Mouse (Mus musculus) lung, postnatal 36 days (tissue): Measurements from ENCODE around the gene Hif3a.
"Not testable (repeated sequence)": the region's sequence is repeated elsewhere in the genome, so short reads cannot be mapped to it uniquely, and the experiment has no call there.

Experiments used
- DNase-seq: peaks from one replicate; pipeline ENCODE4 v3.0.0; 2022; ENCODE audit warnings: mixed read lengths

The Hif3a gene

DNA sequence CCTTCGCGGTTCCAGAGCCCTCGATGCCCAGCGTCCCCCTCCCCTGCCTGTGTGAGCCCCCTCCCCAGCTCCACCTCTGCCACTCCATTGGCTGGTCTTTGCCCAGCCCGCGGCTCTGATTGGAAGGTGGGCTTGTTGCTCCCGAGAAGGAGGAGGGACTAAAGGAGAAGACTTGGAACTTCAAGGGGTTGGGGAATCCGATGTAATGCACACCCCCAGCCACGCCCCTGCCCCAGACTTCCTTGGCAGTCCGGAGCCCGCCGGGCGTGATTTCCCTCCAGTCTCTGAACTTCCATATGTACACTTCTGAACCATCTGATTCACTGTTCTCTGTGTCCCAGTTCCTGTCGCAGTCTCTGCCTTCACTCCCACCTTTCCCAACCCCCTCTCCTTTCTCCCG, at the start of gene Hif3a:
TSS of gene Hif3a (minus strand) at position 39 of the 400 bp plus-strand sequence.
- DNase-seq: peak; percentile 92

DNA sequence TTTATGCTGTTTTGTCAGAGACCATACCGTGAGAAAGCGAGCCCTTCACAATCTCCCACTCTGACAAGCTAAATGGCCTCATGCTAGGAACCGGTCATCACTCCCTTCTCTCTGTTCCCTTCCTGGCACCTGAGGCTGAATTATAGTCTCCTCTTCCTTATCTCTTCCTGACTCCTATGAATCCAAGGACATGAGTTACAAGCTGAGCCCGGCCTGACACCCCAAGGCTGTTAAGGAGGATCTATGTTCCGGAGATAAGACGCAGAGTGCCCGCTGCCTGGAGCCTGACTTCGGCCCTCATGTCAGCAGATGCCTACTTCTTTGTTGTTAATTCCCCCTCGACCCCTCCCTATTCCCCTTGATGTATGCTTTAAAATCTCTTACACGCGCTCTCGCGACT, 39.4 kb upstream of the Hif3a start:
- not testable (repeated sequence) for DNase-seq

DNA sequence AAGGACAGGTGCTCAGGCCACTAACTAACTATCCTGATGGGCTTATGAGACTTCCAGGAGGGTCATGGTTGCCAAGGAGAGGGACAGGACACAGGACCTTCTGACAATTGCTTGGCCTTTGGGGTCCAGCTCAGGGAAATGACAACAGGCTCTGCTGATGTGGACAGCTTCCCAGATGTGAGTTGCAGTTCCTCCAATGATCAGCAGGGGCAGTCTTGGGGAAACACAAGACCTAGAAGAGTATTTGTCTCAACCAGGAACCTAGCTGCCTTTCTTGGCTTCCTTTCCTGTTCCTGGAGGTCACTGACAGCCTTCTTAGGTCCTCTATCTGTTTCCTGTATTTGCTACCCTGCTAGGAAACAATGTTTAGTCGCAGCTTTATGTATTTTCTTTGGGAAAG, 29.1 kb upstream of the Hif3a start:
- peak; percentile 26 for DNase-seq

DNA sequence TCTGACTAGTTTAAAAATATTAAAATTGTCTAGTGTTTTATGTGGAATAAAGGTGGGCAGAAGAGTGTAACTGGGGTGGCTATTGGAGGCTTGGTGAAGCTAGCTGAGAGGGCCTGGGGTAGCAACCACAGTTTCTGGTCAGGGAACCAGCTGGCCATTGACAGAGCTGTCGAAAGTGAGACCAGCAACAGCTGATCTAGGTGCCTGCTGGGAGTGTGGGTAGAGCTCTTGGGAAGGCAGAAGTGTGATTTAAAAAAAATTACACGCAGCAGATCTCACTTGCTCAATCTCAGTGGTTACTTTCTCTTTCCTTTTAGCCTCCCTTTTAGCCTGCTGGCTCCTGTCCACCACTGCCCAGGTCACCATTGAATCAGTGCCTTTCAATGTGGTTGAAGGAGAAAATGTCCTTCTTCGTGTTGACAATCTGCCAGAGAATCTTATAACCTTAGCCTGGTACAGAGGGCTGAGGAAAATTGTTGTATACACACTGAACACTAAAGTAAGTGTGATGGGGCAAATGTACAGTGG, 27.9 kb upstream of the Hif3a start:
- no peak for DNase-seq

DNA sequence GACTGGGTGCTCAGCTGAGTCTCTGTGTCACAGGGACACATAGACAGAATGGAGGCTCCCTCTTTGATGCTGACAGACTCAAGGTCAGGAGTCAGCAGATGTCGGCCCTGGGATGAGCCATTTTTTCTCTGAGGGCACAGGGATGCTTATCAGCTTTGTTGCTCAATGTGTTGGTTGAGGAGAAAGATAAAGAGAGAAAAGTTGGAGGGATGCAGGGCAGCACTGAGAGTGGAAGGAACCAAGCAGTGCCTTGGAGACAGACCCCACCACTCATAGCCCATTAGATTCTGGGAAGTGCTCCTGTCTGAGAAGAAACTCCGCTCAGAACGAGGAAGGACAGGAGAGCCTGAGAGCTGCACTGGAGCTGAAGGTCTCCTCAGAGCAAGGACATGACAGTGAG, 25.5 kb upstream of the Hif3a start:
- DNase-seq: no peak

DNA sequence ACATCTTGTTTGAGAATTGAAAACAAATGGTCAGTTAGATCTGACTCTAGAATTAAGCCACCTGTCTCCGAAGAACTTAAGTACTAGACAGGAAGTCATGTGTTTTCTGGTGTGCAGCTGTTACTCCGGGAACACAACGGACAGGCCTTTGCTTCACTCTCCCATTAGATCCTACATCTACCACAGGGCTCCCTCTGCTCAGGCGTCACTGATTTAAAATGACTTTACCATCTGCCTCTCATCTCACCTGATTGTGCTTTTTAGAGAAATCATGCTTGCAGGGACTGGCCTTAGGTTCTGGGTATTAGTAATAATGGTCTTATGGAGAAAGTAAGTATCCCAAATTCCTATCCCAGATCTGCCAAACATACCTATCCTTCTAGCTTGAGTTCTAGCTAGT, 20.5 kb upstream of the Hif3a start:
- no peak for DNase-seq

DNA sequence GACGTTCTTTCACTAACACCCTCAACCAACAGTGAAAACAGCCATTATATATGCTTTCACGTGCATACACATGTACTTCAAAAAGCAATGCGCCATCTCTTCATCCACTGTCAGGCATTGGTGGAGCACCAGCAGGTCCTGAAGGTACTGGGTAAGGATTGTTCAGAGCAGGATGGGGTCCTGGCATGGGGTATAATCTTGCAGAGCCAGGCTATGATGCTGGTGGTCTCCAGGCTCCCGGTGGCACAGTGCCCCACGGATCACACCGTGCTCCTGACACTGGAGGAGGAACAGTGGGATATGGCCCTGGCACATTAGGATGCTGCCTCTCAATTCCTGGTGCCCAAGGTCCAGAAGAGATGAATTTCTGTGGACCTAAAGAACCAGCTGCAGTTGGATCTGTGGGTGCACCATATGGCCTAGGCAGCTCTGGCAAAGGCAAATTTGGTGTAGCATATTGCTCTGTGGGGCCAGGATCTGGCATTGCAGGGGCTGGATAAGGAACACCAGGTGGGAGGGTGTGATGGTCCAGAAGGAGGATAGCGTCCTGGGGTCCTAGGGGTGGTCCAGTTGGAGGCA, 15.9 kb upstream of the Hif3a start:
- no peak for DNase-seq

DNA sequence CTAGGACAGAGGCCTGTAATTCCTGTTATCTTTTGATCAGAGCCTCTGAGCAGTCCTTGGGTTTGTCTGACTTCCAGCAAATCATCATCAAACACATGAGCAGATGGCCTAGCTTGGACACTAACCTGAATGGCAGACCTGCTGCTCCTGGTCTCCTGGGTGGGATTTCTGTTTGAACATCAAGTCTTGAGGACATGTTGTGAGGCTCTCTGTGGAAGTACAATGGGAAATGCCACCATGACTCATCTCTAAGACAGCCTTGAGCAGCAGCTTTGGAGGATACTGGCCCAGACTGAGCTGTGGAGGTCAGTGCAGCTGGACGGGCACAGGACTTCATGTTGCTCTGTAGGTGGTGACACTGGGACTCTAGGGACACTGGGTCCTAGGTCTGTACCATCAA, 14.3 kb upstream of the Hif3a start:
- DNase-seq: no peak

DNA sequence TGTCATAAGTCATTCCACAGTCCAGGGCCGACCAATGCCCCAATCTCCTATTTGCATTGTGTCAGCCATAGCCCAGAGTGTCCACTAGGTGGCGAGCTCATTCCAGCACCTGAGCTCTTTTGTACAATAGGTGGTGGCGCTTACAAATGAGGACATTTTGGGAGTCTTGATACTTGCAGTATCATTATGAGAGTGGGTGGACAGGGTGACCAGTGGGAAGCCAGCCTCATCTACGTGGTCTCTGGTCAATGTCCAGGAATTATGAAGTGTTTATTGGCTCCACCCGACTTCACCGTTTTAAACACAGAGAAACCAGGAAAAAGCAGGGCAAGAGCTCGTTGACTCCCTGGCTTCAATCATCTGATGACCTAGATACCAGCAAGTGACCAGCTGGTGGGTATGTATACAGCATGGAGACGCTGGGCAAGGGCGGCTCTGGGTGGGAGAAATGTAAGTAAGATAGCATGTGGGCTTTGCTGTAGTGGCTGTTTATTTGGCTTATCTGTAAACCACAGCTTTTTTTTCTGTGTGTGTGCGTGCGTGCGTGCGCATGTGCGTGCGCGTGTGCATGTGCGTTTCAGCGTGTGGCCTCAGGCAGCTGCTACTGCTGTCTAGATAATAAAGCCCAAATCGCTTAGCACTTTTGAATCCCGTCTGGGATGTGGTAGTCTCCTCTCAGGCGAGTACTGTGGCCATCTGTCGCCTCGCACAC, 11.8 kb upstream of the Hif3a start, which contains the start of gene Psg16:
TSS of gene Psg16 (plus strand) at position 137 of the 712 bp plus-strand sequence.
- DNase-seq: peak; percentile 73

DNA sequence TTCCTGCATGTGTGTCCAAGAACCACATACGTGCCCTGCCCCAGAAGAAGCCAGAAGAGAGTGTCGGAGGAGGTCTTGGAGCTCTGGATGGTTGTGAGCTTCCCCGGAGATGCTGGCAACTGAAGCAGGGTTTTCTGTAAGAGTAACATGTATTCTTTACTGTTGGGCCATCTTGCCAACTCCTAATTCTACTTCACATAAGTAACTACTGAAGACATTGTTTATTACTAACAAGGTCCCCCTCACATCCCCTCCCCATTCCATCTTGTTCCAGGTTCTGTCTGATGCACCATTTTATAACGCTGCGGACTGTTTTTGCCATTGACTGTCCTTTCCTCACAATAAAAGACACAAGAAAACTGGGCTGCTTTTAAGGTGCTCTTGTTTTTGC, 11.3 kb upstream of the Hif3a start:
- no peak for DNase-seq

DNA sequence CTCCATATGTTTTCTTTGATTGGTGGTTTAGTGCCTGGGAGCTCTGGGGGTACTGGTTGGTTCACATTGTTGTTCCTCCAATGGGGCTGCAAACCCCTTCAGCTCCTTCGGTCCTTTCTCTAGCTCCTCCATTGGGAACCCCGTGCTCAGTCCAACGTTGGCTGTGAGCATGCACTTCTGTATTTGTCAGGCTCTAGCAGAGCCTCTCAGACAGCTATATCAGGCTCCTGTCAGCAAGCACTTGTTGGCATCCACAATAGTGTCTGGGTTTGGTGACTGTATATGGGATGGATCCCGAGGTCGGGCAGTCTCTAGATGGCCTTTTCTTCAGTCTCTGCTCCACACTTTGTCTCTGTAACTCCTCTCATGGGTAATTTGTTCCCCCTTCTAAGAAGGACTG, 5.4 kb upstream of the Hif3a start:
- not testable (repeated sequence) for DNase-seq

DNA sequence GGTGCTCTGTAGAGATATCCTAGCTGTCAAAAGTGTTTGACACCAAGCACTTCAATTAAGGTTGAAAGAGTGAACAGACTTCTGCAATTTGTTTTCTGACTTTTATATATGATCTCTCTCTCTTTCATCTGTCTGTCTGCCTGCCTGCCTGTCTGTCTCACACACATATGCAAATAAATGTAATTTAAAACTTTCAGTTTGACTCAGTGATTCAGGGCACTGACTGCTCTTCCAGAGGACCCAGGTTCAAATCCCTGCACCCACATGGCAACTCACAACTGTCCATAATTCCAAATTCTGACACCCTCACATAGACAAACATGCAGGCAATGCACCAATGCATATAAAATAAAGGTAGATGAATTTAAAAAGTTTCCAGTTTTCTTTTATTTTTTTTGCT, 4.8 kb upstream of the Hif3a start:
- no peak for DNase-seq

DNA sequence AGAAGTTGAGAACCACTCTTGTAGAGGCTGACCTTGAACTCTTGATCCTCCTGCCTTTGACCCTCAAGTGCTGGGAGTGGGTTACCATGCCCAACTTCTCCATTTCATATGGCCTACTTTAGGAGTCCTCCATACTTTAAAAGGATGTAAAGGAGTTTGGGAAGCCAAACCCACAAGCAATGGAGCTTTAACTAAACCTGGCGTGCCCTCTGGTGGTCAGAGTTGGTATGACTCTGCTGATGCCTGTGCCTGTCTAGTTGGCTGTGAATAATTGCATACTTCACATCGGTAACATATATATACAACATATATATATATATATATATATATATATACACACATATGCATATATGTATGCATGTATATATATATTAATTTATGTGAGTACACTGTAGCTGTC, 4.2 kb upstream of the Hif3a start:
- DNase-seq: peak; percentile 95

DNA sequence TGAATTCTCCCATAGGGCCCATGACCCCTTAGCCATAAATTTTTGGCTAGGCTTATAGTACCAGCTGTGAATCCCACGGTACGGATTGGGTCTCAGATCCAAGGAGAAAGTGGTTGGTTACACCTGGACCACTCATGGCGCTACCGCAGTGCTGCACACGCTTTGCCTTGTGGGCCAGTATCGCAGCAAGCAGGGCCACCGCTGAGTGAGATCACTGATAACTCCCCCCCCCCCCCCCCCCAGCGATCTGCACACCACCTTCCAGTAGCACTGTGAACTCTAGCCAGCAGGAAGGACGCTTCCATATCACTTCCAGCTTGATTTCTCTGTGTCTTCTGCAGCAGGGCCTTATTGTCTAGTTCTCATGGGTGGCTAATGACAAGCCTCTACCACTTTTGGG, 3.4 kb upstream of the Hif3a start:
- DNase-seq: no peak

DNA sequence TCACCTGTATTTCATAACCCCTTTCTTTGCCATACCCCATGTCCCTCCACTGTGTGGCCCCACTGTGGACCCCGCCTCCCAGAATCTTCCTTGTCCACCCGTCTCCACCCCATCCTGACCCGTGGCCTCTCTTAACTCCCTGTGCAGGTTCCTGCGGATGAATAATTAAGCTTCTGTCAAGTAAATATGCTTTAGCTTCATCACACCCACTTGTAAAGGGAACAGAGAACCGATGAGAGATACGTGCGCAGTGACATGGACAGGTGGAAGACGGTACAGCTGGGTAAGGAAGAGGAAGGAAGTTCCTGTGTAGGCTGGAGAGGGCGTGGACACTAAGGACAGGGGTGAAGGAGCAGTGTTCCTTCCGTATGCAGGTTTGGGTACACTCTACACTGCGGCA, 618 bp upstream of the Hif3a start:
- DNase-seq: peak; percentile 71

DNA sequence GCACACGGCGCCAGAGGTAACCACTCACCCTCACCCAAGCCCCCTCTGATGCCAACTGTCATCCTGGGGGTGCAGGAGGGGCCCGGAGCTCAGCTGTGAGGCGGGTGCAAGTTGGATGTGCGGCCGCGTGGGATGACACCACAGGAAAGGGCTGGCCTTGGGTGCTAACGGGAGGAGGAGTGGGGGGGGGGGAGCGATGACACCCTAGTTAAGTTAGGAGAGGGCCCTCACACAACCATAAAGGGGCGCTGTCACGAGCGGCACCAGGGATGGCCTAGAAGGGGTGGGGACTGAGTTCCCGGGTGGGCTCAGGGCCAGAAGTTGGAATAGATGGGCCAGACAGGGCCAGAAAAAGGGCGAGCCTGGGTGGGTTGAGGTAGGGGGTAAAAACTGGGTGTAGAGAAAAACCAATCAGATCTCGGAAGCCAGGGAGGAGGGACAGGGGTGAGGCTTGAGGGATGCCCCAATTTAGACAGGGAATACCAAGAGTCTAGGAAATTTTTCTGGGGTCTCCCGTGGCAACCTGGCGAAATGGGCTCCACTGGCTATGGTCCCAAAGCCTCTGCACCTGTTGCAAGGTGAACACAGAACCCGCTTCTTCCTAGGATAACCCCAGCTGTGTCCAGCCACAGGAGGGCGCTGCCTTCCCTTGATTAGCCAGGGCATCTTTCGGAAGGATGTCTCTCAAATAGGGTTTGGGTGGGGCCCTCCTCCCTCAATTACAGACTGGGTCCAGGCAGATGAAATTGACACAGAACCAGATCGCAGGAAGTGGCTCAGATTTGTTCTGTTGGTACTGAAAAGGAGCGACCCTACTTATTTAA, 1.2 kb downstream of the Hif3a start:
- DNase-seq: peak; percentile 80

DNA sequence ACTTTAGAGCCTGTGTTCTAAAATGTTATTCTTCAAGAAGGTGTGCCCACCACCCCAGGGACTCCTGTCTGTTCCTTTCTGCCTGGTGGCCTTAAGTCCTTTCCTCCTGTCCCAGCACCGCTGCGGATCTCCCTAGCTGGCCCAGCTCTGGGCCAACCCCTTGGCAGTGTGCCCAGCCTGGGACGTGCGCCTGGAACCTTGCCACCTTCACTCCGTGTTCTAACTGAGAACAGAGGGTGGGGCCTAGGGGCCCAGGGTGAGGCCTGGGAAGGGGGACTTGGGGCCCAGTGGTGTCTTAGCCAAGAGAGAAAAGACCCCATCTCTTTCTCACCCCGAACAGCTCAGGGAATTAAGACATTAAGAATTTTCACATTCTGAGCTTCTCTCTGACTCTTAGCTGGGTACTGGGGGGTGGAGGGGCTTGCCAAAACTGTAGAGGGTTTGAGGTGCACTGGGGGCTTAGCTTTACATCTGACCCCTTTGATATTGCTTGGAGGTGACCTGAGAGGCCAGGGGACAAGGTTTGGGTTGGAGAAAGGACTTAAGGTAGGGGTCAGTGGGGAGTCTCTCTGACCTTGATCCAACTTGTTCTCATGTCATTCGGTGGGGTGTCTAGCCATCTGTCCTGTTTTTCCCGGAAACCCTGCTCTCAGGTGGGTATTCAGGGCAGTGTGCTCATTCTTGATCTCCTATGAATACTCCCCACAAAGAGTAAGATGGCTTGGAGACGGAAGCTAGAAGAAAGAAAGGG, 2.0 kb downstream of the Hif3a start:
- DNase-seq: peak; percentile 98

DNA sequence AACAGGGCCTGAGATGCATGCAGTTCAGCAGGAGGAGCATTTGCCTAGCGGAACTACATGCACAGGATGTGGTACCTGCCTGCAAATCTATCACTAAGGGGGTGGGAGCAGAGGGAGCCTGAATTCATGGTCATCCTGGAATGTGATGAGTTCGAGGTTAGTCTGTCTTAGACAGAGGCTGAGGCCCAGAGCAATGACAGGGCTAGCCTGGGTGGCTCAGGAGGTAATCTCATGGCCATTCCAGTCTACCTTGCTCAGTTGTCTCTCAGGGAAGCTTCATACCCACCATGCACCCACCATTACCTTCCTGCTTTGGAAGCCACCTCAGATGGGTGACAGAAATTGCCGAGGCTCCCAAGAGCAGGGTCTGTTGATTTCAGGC, 2.8 kb downstream of the Hif3a start:
- DNase-seq: no peak

DNA sequence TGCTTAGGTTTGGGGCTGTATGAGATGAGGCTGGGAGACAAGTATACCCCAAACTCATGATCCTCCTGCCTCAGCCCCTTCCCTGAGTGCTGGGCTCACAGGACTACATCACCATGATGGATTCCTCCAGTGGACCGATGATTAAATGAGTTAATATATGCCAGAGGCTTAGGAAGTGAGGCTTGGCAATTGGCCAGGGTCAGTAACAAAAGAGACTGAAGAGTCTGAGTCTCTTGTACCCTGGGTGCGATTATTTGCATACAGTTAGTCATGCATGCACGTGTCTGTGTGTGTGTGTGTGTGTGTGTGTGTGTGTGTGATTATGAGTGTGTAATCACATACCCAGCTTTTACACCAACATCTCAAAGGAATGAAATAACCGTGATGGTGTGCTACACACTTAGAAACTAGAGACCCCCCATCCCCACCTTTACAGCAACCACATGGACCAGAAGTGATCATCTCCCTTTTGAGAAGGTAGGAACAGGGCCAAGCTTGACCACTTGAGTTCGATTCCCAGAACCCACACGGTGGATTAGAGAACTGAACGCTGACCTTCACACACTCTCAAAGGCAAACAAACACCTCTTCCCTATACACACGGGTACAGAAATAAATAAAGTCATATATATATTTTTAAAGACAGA, 3.3 kb downstream of the Hif3a start:
- DNase-seq: peak; percentile 88

DNA sequence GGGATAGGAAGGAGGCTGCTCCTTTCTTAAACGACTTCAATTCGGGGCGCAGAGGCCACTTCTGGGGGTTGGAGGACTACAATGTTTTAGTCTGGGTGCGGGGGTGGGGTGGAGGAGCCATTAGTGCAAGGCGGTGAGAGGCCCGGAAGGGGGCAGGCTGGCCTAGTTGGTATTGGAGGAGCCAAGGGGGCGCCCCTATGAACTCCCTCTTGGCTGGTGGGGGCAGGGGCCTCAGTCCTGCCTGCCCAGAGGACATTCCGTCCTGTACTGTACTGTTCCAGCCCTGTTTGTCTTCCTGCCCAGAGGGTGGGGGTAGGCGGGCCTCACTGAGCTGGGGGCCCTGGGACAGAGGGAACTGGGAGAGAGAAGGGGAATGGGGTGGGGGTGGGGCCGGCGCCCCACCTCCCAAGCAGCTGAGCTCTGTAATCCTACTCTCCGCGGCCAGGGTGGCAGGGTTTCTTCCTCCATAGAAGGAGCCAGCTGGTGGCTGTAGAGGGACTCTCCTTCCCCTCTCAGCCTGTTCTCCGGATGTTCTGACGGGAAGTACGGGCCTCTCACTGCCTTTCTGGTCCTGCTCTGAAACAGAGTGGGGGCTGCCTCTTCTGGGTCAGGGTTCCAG, 4.0 kb downstream of the Hif3a start:
- peak; percentile 96 for DNase-seq

DNA sequence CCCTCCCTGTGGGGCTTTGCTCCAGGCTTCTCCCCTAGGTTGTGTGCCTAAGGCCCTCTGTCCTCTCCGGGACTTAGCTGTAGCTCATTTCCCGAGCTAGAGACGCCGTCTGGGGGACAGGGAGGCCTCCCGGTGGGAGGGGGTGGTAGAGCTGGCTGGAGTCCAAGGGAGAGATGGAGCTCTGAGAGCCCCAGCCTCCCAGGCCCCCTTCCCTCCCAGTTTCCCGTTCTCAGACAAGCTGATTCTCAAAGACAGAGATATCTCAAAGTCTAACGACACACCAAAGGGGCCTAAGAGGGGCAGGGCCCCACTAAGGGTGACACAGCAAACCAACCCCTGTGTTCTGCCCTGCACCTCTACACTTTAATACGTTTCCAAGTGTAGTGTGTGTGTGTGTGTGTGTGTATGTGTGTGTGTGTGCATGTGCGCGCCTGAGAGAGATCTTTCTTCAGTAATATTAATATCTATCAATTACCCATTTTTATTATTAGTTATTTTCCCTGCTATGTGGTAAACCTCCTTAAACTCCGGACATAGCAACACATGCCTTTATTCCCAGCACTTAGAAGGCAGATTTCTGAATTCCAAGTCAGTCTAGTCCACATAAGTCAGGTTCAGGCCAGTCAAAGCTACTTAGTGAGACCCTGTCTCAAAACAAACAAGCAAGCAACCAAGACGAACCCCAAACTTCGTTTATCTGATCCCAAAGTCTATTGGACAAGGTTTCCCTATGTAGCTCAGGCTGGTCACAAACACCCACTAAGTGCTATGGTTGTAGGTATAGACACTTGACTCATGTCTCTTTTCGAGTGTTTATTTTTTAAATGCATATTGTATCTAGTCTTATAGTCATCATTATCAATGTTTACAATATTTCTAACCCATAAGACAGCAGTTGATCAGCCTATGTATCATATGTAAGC, 5.4 kb downstream of the Hif3a start:
- DNase-seq: peak; percentile 51
